Mouse (Mus musculus) cortical plate, adult 2 months (tissue): Measurements from ENCODE around the gene Naif1.

Experiments
- CTCF ChIP-seq: fragments of 200-500 bp; IDR thresholded peaks from 2 replicates; pipeline ENCODE4 v1.5.1; 2011; ENCODE audit warnings: mild to moderate bottlenecking, control low read depth, low read length; ENCODE audit not compliant: insufficient read depth; ENCODE audit errors: extremely low read depth
- POLR2A ChIP-seq: fragments of 200-500 bp; IDR thresholded peaks from 2 replicates; pipeline ENCODE4 v1.6.1; 2011; ENCODE audit warnings: mild to moderate bottlenecking, low read length, control low read depth; ENCODE audit not compliant: insufficient read depth; ENCODE audit errors: extremely low read depth

DNA sequence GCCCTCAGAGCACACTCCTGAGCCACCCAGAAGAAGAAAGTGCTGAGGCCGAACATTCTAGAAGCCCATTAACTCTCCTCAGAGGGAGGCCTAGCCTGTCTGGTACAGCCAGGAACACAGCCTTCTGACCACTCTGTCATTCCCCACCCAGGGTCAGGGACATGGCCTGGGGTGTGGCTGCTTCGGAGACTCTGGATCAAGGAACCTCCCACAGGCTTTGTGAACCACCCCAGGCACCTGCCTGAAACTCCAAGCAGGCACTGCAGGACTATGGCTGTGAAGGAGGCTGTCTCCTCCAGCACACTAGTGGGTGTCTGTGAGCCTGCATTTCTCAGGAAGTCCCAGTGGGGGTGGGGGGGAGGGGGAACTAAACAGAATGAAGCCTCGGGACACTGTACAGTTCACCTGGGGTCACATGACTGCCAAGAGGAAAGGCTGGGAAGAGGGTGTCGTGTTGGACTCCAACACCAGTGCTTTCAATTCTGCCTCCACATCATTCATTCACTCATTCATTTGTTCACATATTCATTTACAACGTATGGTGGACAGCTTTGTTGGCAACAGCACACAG lies 51.6 kb downstream of the Naif1 start:
- TF ChIP-seq CTCF (no peak), POLR2A (no peak)
